Mouse (Mus musculus) mesoderm, embryonic 11.5 days (tissue): Measurements from ENCODE around the gene Fgfr2.
A peak's percentile ranks its signal among the peaks of the same experiment; 100 is the strongest.

Source experiments
- DNase-seq: peaks from one replicate; pipeline ENCODE4 v3.0.0-alpha.2; 2012; ENCODE audit warnings: low read depth, low spot score

Fgfr2 gene

DNA sequence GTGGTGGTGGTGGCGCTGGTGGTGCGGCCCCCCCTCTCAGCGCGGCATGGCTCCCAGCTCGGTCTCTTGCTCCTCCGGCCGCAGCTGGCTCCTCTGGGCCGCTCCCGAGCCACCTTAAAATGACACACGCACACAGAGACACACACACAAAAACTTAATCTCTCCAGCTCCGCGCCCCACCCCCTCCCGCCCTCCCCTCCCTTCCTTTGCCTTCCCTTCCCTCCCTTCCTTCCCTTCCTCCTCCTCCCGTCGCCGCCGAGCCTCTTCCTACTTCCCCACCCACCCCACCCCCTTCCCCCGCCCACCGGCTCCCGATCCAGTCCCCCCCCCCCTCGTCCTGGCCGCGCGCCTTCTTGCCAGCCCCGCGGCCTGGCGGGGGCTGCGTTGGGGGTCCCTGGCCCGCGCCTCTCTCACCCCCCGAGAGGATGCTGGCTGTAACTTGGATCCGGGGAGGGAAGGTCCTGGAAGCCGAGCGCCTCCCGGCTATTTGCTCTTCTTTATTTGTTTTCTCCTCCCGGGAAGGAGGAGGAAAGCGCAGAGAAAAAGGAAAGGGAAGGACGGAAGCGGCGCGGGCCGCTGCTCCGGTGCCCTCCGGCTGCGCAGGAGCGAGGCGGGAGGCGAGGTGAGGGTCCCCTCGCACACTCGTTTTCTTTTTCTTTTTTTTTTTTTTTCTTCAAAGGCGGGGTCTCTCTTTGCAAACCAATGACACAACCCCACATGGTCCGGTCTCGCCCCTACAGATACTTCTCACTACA is at the start of gene Fgfr2:
Gene Fgfr2 (minus strand): TSS at position 107 of the 755 bp plus-strand sequence.
- peak; percentile 84 for DNase-seq

DNA sequence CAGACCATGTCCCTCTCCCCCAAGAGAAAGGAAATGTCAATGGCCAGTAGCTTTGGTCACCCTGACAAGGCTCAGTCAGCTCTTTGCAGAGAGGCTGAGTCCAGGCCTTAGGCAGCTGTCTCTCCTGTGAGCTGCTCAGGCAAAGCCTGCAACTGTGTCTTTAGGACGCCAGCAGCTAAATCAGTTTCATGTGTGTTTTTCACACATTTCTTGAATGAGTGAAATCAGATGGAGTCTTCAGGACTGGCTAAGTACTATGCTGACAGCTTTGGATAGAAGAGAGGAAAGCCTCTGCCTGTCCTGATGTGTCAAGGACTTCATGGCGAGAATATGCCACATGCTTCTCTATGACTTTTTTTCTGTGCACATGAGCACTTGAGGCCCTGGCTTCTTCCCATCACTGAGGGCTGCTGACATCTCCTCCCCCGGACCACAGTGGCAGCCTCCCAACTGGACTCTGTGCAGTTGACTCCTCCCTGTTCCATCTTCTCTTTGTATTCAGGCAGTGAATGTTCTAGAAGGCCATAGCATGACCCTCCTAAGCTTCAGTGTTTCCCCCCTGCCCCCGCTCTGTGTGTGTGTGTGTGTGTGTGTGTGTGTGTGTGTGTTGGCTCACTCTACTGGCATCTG is 48.4 kb upstream of the Fgfr2 start:
- no peak for DNase-seq

DNA sequence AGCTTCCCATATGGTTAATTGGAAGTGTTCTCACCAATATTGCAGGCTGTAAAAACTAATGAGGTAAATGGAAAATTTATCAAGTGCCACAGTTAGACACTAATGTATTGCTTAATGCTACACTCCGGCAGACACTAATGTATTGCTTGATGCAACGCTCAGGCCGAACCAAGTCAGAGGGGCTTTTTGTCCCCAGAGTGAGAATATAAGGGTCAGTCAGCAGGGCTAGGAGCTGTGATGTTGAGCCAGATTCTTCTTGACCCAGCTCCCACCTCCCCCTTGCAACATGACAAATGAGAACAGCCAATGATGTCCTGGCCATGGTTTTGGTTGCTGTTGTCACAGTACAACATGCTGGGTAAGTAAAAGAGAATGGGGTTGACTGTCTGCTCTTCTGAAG is 45.8 kb upstream of the Fgfr2 start:
- DNase-seq, result no peak

DNA sequence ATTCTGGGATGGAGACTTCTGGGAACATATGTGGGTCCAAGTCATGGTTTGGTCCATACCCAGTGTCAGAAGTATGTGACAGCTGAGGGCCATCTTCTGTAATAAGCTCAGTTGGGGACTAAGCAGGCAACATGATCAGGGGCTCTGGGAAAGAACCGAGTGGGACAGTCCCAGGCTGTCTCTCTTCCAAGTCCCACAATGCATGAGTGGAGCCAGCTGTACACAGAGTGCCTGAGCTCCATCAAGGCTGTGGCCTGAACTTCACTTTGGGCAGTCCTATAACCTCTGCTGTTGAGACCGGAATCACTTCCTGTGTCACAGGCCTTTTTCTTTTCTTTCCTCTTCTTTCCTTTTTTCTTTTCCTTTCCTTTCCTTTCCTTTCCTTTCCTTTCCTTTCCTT is 44.8 kb upstream of the Fgfr2 start:
- DNase-seq, result no peak

GRCm38 (mm10) chr7:133164770-133165169 is 41.6 kb upstream of the Fgfr2 start:
- DNase-seq, result no peak

- DNase-seq, result no peak
These were observed 39.9 kb upstream of the Fgfr2 start for GRCm38 (mm10) chr7:133163011-133163410.

DNA sequence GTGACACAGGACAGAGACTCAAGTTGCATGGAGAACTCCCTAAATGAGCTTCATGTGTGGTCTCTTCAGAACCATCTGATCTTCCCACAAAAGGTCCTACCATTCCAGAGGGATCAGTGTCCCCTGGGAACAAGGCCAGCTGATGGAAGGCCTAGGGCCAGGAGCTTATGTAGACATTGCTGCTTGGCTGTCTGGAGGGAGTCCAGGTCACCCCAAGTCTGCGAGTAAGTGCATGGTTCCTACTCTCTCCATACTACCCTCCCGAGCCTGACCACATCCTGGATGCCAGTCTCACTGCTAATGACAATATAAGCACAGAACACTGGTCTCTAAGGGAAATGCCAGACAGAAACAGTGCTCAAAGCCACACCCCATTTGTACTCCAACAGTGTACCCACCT is 39.0 kb upstream of the Fgfr2 start:
- DNase-seq, result no peak

GRCm38 (mm10) chr7:133161362-133162080 is 38.4 kb upstream of the Fgfr2 start:
- no peak for DNase-seq

GRCm38 (mm10) chr7:133159519-133159918 is 36.4 kb upstream of the Fgfr2 start:
- DNase-seq, result no peak

GRCm38 (mm10) chr7:133155621-133156020 is 32.5 kb upstream of the Fgfr2 start:
- DNase-seq, result no peak

DNA sequence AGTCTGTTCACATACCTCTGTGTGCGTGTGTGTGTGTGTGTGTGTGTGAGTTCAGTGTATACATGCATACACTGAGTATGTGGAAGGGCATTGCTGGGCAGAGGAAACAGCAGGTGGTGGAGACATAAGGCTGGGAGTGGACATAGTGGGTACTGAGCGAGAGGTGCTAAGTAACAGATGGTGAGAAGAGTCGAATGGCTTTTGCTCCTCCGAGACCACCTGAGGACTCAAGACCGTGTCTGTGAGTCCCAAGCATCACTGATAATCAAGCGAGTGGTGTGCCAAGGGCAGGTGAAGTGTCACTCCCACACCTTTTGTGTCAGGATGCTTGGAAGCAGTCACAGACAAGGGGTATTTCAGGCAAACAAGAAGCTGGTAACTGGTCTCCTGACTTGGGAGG is 31.7 kb upstream of the Fgfr2 start:
- no peak for DNase-seq

- no peak for DNase-seq
These were observed 16.7 kb upstream of the Fgfr2 start for GRCm38 (mm10) chr7:133139689-133140336.

GRCm38 (mm10) chr7:133133552-133133951 is 10.4 kb upstream of the Fgfr2 start:
- no peak for DNase-seq

DNA sequence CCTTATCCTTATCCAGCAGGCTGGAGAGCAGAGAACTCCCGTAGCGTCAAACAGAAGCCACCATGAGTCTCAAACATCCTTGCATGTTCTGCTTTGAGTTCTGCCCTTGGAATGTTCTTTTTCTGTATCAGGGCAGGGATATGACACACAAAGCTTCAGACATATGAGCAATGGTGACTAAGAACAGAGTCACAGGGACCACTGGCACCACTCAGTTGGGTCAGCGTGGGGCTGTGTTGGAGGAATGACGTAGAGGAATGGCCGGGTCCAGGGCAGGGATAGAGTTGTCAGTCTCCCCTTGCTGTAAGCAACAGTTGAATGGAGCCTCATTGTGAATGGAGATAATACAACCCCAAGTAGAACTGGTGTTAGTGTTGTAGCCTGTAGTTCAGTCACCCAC is 9.6 kb upstream of the Fgfr2 start:
- DNase-seq, result no peak

DNA sequence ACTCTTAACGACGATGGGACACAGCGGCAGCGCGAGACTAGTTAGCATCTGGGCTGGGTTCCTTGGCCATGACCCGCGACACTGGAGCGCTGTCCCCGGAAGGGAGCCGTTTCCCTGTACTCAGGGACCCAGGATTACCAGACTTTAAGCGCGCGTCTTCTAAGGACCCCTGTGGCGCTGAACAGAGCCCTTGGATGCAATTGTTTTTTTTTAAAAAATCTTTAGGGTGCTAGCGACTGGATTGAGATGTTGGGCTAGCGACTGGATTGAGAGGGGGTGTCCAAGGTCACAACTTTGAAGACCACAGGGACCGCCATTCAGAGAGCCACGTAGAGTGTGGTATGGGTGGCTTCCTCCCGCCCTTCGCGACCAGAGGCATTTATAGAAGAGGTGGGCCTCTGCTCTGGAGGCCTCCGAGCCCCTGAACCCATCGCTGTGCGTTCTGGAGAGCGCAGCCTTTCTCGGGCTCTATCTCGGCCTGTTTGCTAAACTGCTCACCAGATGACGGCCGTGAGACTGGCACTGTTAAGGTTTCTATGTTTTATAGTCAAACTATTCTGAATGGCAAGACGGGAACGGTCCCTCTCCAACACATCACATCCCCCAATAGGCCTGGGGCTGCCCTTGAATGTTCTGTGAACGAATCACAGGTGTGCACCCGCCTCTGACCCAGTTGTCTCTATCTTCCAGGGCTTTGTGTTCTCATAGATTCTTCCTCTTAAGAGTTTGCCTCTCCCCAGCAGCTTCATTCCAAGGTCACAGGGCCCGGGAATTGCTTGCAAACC is 1.7 kb upstream of the Fgfr2 start:
- no peak for DNase-seq

GRCm38 (mm10) chr7:133123999-133124700 is 1.0 kb upstream of the Fgfr2 start, which contains the start of gene Ctbp2:
Gene Ctbp2 (minus strand): TSS chr7:133124354.
- DNase-seq, result peak; percentile 86

- peak; percentile 73 for DNase-seq
These were observed 539 bp downstream of the Fgfr2 start for GRCm38 (mm10) chr7:133122379-133123243.

- DNase-seq, result peak; percentile 48
These were observed 1.3 kb downstream of the Fgfr2 start for GRCm38 (mm10) chr7:133121661-133122378.

DNA sequence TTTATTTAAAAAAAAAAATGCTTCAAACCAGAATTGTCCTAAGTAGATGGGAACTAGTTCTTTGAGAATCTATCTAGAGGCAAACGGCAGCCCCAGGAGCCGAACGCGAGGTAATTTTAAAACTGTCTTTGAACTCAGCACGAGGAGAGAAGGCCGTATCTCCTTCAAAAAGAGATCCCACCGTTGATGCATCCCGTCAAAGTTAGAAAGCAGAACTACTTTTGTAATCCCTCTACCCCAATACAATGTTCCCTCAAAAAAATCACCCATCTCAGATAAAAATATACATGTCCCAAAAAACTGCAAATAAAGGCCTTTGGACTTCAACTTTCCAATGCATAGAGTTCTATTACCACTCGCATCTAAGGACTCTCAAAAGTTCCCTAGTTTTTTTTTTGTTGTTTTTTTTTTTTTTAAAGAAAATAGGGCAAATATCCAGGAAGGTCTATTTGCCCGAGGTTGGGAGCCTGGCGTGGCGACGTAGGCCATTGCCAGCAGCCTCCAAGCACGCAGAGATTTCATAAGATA is 2.0 kb downstream of the Fgfr2 start:
- DNase-seq, result no peak
